Mouse (Mus musculus) kidney, postnatal 25 days (tissue): ENCODE data around the gene Nos1ap.

Experiments used
- DNase-seq, 2 experiments: peaks; one replicate each; pipeline ENCODE4 v3.0.0; 2021; ENCODE audit warnings: mixed read lengths in 2 of 2

The Nos1ap gene

GRCm38 (mm10) chr1:170586715-170587114 is 2.9 kb downstream of the Nos1ap start:
- no peak for DNase-seq

GRCm38 (mm10) chr1:170583925-170584324 is 5.7 kb downstream of the Nos1ap start:
- DNase-seq: no peak

- no peak for DNase-seq
These were observed 7.3 kb downstream of the Nos1ap start for GRCm38 (mm10) chr1:170582341-170582740.

- DNase-seq: no peak
These were observed 9.1 kb downstream of the Nos1ap start for GRCm38 (mm10) chr1:170580485-170581110.

- peak; percentile 53 to 79 for DNase-seq
These were observed 10.2 kb downstream of the Nos1ap start for GRCm38 (mm10) chr1:170579476-170579875.

- no peak for DNase-seq
These were observed 10.6 kb downstream of the Nos1ap start for GRCm38 (mm10) chr1:170579063-170579462.

- DNase-seq: no peak
These were observed 13.0 kb downstream of the Nos1ap start for GRCm38 (mm10) chr1:170576728-170577065.

GRCm38 (mm10) chr1:170576012-170576727 is 13.5 kb downstream of the Nos1ap start:
- DNase-seq: no peak

- no peak for DNase-seq
These were observed 16.5 kb downstream of the Nos1ap start for GRCm38 (mm10) chr1:170573117-170573516.

- DNase-seq: no peak
These were observed 22.7 kb downstream of the Nos1ap start for GRCm38 (mm10) chr1:170566969-170567368.

- DNase-seq: no peak
These were observed 23.1 kb downstream of the Nos1ap start for GRCm38 (mm10) chr1:170566538-170566937.

- no peak for DNase-seq
These were observed 24.7 kb downstream of the Nos1ap start for GRCm38 (mm10) chr1:170564926-170565325.

GRCm38 (mm10) chr1:170562431-170562830 is 27.2 kb downstream of the Nos1ap start:
- no peak for DNase-seq

- DNase-seq: peak; percentile 27 to 56
These were observed 28.9 kb downstream of the Nos1ap start for GRCm38 (mm10) chr1:170560768-170561167.

- DNase-seq: no peak
These were observed 31.7 kb downstream of the Nos1ap start for GRCm38 (mm10) chr1:170557962-170558361.

- DNase-seq: no peak
These were observed 33.0 kb downstream of the Nos1ap start for GRCm38 (mm10) chr1:170556696-170557095.

- peak; percentile 81 for DNase-seq
These were observed 34.7 kb downstream of the Nos1ap start for GRCm38 (mm10) chr1:170554939-170555293.

GRCm38 (mm10) chr1:170554235-170554938 is 35.3 kb downstream of the Nos1ap start:
- DNase-seq: no peak

GRCm38 (mm10) chr1:170550649-170551440 is 38.8 kb downstream of the Nos1ap start:
- DNase-seq: peak; percentile 43 to 55

GRCm38 (mm10) chr1:170549059-170549458 is 40.6 kb downstream of the Nos1ap start:
- peak; percentile 55 to 69 for DNase-seq

GRCm38 (mm10) chr1:170548192-170548795 is 41.4 kb downstream of the Nos1ap start:
- DNase-seq: no peak

GRCm38 (mm10) chr1:170546297-170546696 is 43.4 kb downstream of the Nos1ap start:
- DNase-seq: no peak

- no peak for DNase-seq
These were observed 44.4 kb downstream of the Nos1ap start for GRCm38 (mm10) chr1:170545286-170545685.
